Mouse (Mus musculus): ENCODE results near the gene Rnf11. TPM values are rescaled to one million over a fixed set of nuclear protein-coding genes. Genes with fewer than 3 reads are reported as not detected.

Gene Rnf11
- polyA plus RNA-seq, 1 experiment from 2014 or later = 68.5 TPM

DNA sequence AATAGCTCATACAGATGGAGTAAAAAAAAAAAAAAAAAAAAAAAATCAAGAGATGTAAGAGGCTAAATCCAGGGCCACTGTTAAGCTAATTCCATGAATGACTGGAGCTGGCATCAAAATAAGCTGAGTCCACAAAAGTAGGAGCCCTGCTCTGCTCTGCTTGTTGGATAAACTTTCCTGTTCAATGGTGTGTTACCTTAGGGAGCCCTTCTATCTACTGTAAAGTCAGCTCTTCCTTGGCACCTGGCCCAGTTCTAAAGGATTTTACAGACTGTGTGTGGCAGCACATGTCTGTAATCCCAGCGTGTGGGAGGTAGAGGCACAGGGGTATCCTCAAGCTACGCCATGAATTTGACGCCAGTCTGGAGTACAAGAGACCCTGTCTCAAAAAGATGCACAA is 43.5 kb downstream of the Rnf11 start:
- H3K27ac ChIP-seq (ENCODE audit: low read length) = no peak overlapping the region
- H3K27me3 ChIP-seq (ENCODE audit: control insufficient read depth, insufficient read depth, low read depth, low read length) = no peaks in the 10 kb centered on the region
- WGBS = 80% methylated on average over 3 of the region's 3 CpGs
- no peaks in the 10 kb centered on the region for H3K9me3 ChIP-seq (replicated peaks; ENCODE audit: control insufficient read depth, low read length, poor library complexity, severe bottlenecking)
- no peak overlapping the region for H3K9ac ChIP-seq (ENCODE audit: low read depth, low read length)
- H3K4me1 ChIP-seq (ENCODE audit: control insufficient read depth, insufficient read depth, low read length) = no peaks in the 10 kb centered on the region
- H3K4me3 ChIP-seq (ENCODE audit: low read depth, low read length) = no peak overlapping the region
- ATAC-seq = no peak
- H3K36me3 ChIP-seq (ENCODE audit: control insufficient read depth, insufficient read depth, low read length) = no peaks in the 10 kb centered on the region
- H3K4me2 ChIP-seq (ENCODE audit: low read length) = no peak overlapping the region

DNA sequence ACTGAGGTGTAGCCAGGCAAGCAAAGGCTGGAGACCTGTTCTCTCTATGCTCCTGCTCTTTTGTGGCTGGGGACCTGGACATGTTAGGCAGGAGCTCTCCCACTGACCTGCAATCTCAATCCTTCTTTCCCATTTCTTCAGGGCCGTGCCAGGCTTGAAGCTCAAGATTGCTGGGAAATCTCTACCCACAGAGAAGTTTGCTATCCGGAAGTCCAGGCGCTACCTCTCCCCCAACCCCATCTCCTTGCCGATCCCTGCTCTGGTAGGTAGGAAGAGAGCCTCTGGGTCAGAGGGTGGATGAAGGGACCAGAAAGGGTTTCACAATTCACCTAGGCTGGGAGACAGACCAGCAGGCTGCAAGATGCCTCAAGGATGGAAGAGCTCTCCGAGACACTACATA is 44.1 kb downstream of the Rnf11 start:
- H3K9me3 ChIP-seq (replicated peaks; ENCODE audit: control insufficient read depth, low read length, poor library complexity, severe bottlenecking) = no peaks in the 10 kb centered on the region
- no peak overlapping the region for H3K4me3 ChIP-seq (ENCODE audit: low read depth, low read length)
- no peak overlapping the region for H3K4me2 ChIP-seq (ENCODE audit: low read length)
- no peak overlapping the region for H3K9ac ChIP-seq (ENCODE audit: low read depth, low read length)
- no peaks in the 10 kb centered on the region for H3K27me3 ChIP-seq (ENCODE audit: control insufficient read depth, insufficient read depth, low read depth, low read length)
- no peak for ATAC-seq
- no peaks in the 10 kb centered on the region for H3K4me1 ChIP-seq (ENCODE audit: control insufficient read depth, insufficient read depth, low read length)
- over 99% methylated on average over 5 of the region's 5 CpGs for WGBS
- no peaks in the 10 kb centered on the region for H3K36me3 ChIP-seq (ENCODE audit: control insufficient read depth, insufficient read depth, low read length)
- H3K27ac ChIP-seq (ENCODE audit: low read length) = no peak overlapping the region

GRCm38 (mm10) chr4:109439825-109440248 is 44.7 kb downstream of the Rnf11 start:
- H3K4me3 ChIP-seq (ENCODE audit: low read depth, low read length) = no peak overlapping the region
- H3K4me1 ChIP-seq (ENCODE audit: control insufficient read depth, insufficient read depth, low read length) = no peaks in the 10 kb centered on the region
- H3K9ac ChIP-seq (ENCODE audit: low read depth, low read length) = no peak overlapping the region
- no peaks in the 10 kb centered on the region for H3K9me3 ChIP-seq (replicated peaks; ENCODE audit: control insufficient read depth, low read length, poor library complexity, severe bottlenecking)
- WGBS = 79% methylated on average over 3 of the region's 3 CpGs
- no peak overlapping the region for H3K4me2 ChIP-seq (ENCODE audit: low read length)
- no peak for ATAC-seq
- H3K27ac ChIP-seq (ENCODE audit: low read length) = no peak overlapping the region
- no peaks in the 10 kb centered on the region for H3K36me3 ChIP-seq (ENCODE audit: control insufficient read depth, insufficient read depth, low read length)
- H3K27me3 ChIP-seq (ENCODE audit: control insufficient read depth, insufficient read depth, low read depth, low read length) = no peaks in the 10 kb centered on the region

- H3K4me3 ChIP-seq (ENCODE audit: low read depth, low read length) = no peak overlapping the region
- H3K27me3 ChIP-seq (ENCODE audit: control insufficient read depth, insufficient read depth, low read depth, low read length) = no peaks in the 10 kb centered on the region
- no peaks in the 10 kb centered on the region for H3K36me3 ChIP-seq (ENCODE audit: control insufficient read depth, insufficient read depth, low read length)
- no peak overlapping the region for H3K4me2 ChIP-seq (ENCODE audit: low read length)
- 76% methylated on average over 8 of the region's 8 CpGs for WGBS
- H3K9ac ChIP-seq (ENCODE audit: low read depth, low read length) = no peak overlapping the region
- H3K27ac ChIP-seq (ENCODE audit: low read length) = no peak overlapping the region
- H3K9me3 ChIP-seq (replicated peaks; ENCODE audit: control insufficient read depth, low read length, poor library complexity, severe bottlenecking) = no peaks in the 10 kb centered on the region
- H3K4me1 ChIP-seq (ENCODE audit: control insufficient read depth, insufficient read depth, low read length) = no peaks in the 10 kb centered on the region
- ATAC-seq = no peak
Measured at GRCm38 (mm10) chr4:109439101-109439500, 45.4 kb downstream of the Rnf11 start.

DNA sequence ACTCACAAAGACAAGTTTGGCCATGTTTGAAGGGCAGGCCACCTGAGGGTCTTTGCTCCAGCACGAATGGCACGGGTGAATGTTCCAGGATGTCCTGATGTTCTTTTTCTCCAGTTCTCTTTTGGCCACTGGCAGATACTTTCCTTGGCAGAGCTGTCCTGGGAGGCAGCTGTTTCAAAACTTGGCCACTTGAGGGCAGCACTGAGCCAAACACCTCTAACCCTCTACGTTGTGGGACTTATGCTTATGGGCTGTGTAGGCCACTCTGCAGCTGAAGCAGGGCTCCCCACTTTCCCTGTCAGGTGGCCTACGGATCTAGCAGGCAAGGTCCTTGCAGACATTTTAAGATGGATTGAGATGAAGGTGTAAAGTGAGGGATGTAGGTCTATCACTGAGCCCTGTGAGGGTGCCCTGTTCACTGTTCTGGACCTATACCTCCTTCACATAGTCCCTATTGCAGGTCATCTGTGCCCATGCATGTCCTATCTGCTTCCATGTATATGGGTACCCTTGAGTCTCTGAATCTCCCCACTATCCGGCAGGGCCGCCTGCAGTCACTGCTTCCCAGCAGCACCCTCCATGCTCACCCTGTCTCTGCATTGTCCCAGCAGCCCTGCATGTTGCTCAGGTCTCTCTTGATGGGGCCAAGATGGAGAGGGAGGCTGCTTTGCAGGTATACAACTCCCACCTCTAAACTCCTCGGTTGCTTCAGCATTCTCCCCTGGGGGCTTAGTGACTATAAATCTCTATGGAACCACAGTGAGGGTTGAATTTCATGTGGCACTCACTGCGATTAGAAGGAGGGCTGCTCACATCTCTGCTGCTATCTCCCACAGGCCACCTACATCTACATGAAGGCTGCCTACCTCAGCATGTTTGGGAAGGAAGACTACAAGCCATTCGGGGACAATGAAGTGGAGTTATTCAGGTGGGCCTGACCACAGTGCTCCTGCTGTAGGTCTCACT is 46.3 kb downstream of the Rnf11 start:
- H3K36me3 ChIP-seq (ENCODE audit: control insufficient read depth, insufficient read depth, low read length) = no peaks in the 10 kb centered on the region
- H3K4me3 ChIP-seq (ENCODE audit: low read depth, low read length) = no peak overlapping the region
- H3K9me3 ChIP-seq (replicated peaks; ENCODE audit: control insufficient read depth, low read length, poor library complexity, severe bottlenecking) = no peaks in the 10 kb centered on the region
- no peaks in the 10 kb centered on the region for H3K27me3 ChIP-seq (ENCODE audit: control insufficient read depth, insufficient read depth, low read depth, low read length)
- H3K4me1 ChIP-seq (ENCODE audit: control insufficient read depth, insufficient read depth, low read length) = no peaks in the 10 kb centered on the region
- 54% methylated on average over 9 of the region's 9 CpGs for WGBS
- no peak overlapping the region for H3K27ac ChIP-seq (ENCODE audit: low read length)
- ATAC-seq = peak; percentile 69
- H3K4me2 ChIP-seq (ENCODE audit: low read length) = no peak overlapping the region
- no peak overlapping the region for H3K9ac ChIP-seq (ENCODE audit: low read depth, low read length)

DNA sequence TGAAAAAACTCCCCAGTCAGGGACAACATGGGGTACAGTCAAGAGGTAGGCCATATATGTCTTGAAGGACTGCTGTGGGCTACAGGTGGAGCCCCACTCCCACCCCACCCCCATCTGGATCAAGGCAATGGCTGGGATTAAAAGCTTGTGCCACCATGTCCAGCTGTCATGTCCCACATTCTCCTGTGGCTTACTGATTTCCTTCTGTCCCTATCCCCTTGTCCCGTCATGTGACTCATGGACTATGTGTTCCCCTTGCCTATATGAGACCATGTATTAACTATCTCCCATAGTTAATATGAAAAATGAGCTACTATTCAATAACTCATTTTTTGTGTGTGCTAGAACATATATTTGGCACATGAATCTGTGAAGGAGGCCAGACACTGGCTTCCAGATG is 50.3 kb downstream of the Rnf11 start:
- H3K27me3 ChIP-seq (ENCODE audit: control insufficient read depth, insufficient read depth, low read depth, low read length) = no peaks in the 10 kb centered on the region
- WGBS = 96% methylated on average over 1 of the region's 1 CpGs
- no peak for ATAC-seq

GRCm38 (mm10) chr4:109433641-109434040 is 50.9 kb downstream of the Rnf11 start:
- Histone ChIP-seq H3K9ac (ENCODE audit: low read depth, low read length) (no peak overlapping the region), H3K4me1 (ENCODE audit: control insufficient read depth, insufficient read depth, low read length) (no peaks in the 10 kb centered on the region; the same call in 1 of the 2 replicates), H3K36me3 (ENCODE audit: control insufficient read depth, insufficient read depth, low read length) (no peaks in the 10 kb centered on the region), H3K4me3 (ENCODE audit: low read depth, low read length) (no peak overlapping the region), H3K27me3 (ENCODE audit: control insufficient read depth, insufficient read depth, low read depth, low read length) (no peaks in the 10 kb centered on the region), H3K9me3 (replicated peaks; ENCODE audit: control insufficient read depth, low read length, poor library complexity, severe bottlenecking) (no peaks in the 10 kb centered on the region), H3K4me2 (ENCODE audit: low read length) (no peak overlapping the region), H3K27ac (ENCODE audit: low read length) (no peak overlapping the region)
- no peak for ATAC-seq
- WGBS = 83% methylated on average over 6 of the region's 6 CpGs

More for the DNA sequence above, 50.3 kb downstream of the Rnf11 start:
- Histone ChIP-seq H3K4me2 (ENCODE audit: low read length) (no peak overlapping the region), H3K9me3 (replicated peaks; ENCODE audit: control insufficient read depth, low read length, poor library complexity, severe bottlenecking) (no peaks in the 10 kb centered on the region), H3K36me3 (ENCODE audit: control insufficient read depth, insufficient read depth, low read length) (no peaks in the 10 kb centered on the region), H3K9ac (ENCODE audit: low read depth, low read length) (no peak overlapping the region), H3K27ac (ENCODE audit: low read length) (no peak overlapping the region), H3K4me1 (ENCODE audit: control insufficient read depth, insufficient read depth, low read length) (no peaks in the 10 kb centered on the region; the same call in 1 of the 2 replicates), H3K4me3 (ENCODE audit: low read depth, low read length) (no peak overlapping the region)

DNA sequence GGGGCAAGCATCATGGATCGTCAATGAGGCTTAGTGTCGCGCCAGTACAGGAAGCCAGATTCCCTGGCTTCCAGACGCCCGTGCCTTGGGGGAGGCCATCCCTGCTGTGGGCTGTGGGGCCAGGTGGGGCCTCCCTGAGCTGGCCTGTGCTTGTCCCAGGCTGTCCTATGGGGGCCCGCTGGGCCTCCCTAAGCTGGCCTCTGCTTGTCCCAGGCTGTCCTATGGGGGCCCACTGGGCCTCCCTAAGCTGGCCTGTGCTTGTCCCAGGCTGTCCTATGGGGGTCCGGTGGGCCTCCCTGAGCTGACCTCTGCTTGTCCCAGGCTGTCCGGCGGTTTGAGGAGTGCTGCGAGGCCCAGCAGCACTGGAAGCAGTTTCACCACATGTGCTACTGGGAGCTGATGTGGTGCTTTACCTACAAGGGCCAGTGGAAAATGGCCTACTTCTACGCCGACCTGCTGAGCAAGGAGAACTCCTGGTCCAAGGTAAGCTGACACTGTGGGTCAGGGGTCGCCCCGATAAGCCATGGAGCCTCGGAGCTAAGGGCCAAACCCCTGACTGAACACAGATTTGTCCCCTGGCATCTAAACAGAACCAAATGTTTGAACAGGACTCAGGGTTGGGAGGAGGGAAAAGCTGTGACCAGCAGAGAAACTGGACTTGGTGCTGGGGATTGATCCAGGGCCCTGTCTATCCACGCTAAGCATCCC is 51.7 kb downstream of the Rnf11 start:
- Histone ChIP-seq H3K9ac (ENCODE audit: low read depth, low read length) (no peak overlapping the region), H3K27me3 (ENCODE audit: control insufficient read depth, insufficient read depth, low read depth, low read length) (no peaks in the 10 kb centered on the region), H3K9me3 (replicated peaks; ENCODE audit: control insufficient read depth, low read length, poor library complexity, severe bottlenecking) (no peaks in the 10 kb centered on the region), H3K36me3 (ENCODE audit: control insufficient read depth, insufficient read depth, low read length) (no peaks in the 10 kb centered on the region), H3K4me1 (ENCODE audit: control insufficient read depth, insufficient read depth, low read length) (no peaks in the 10 kb centered on the region; the same call in 1 of the 2 replicates), H3K27ac (ENCODE audit: low read length) (no peak overlapping the region), H3K4me2 (ENCODE audit: low read length) (no peak overlapping the region), H3K4me3 (ENCODE audit: low read depth, low read length) (no peak overlapping the region)
- 74% methylated on average over 16 of the region's 16 CpGs for WGBS
- ATAC-seq = peak; percentile 42

- H3K27me3 ChIP-seq (ENCODE audit: control insufficient read depth, insufficient read depth, low read depth, low read length) = no peaks in the 10 kb centered on the region
- H3K27ac ChIP-seq (ENCODE audit: low read length) = no peak overlapping the region
- WGBS = 56% methylated on average over 13 of the region's 13 CpGs
- no peaks in the 10 kb centered on the region for H3K9me3 ChIP-seq (replicated peaks; ENCODE audit: control insufficient read depth, low read length, poor library complexity, severe bottlenecking)
- no peak overlapping the region for H3K4me3 ChIP-seq (ENCODE audit: low read depth, low read length)
- no peaks in the 10 kb centered on the region; the same call in 1 of the 2 replicates for H3K4me1 ChIP-seq (ENCODE audit: control insufficient read depth, insufficient read depth, low read length)
- H3K36me3 ChIP-seq (ENCODE audit: control insufficient read depth, insufficient read depth, low read length) = no peaks in the 10 kb centered on the region
- no peak overlapping the region for H3K4me2 ChIP-seq (ENCODE audit: low read length)
- H3K9ac ChIP-seq (ENCODE audit: low read depth, low read length) = no peak overlapping the region
- ATAC-seq = peak; percentile 8; the same call in 1 of the 2 replicates
Measured at GRCm38 (mm10) chr4:109430854-109431253, 53.7 kb downstream of the Rnf11 start.

Data from midbrain, embryonic 16.5 days (tissue).